Mouse (Mus musculus) heart, adult 2 months (tissue): ENCODE measurements at regions not wholly inside any gene's neighbourhood (a gene's known extent, or its start where the extent isn't known, plus 50 kb on each side); places are given as distances from the start of the nearest gene placed in this dataset.

Source experiments
- DNase-seq, 2 experiments: peaks; one replicate each; pipeline ENCODE4 v3.0.0; 2021
- H3K27ac ChIP-seq: fragments of 200-600 bp; 2 replicates; pipeline ENCODE4 v1.8.1; 2022
- H3K27me3 ChIP-seq: fragments of 200-500 bp; 2 replicates; pipeline ENCODE4 v1.6.1; 2012; ENCODE audit warnings: mild to moderate bottlenecking, low read length, inconsistent platforms, mixed read lengths; ENCODE audit not compliant: control insufficient read depth, insufficient read depth
- H3K36me3 ChIP-seq: fragments of 200-500 bp; 2 replicates; pipeline ENCODE4 v1.6.1; 2012; ENCODE audit warnings: low read length, inconsistent platforms; ENCODE audit not compliant: control insufficient read depth, insufficient read depth
- H3K4me1 ChIP-seq: fragments of 200-500 bp; 2 replicates; pipeline ENCODE4 v1.6.1; 2011; ENCODE audit warnings: low read length; ENCODE audit not compliant: control insufficient read depth, insufficient read depth
- H3K4me3 ChIP-seq: fragments of 200-600 bp; 2 replicates; pipeline ENCODE4 v1.8.1; 2022
- H3K79me2 ChIP-seq: fragments of 200-500 bp; replicated peaks from 2 replicates; pipeline ENCODE4 v1.6.1; 2012; ENCODE audit warnings: mild to moderate bottlenecking, inconsistent platforms, low read length, moderate library complexity, mixed read lengths; ENCODE audit not compliant: control insufficient read depth, insufficient read depth
- H3K9ac ChIP-seq: fragments of 200-500 bp; 2 replicates; pipeline ENCODE4 v1.6.1; 2012; ENCODE audit warnings: low read depth, mild to moderate bottlenecking, control low read depth, inconsistent platforms, low read length, mixed read lengths
- CTCF ChIP-seq: fragments of 200-600 bp; IDR thresholded peaks from 2 replicates; pipeline ENCODE4 v1.8.1; 2022; ENCODE audit warnings: antibody characterized with exemption, mild to moderate bottlenecking, moderate library complexity
- EP300 ChIP-seq: fragments of 200-500 bp; IDR thresholded peaks from 2 replicates; pipeline ENCODE4 v1.6.1; 2011; ENCODE audit warnings: low read depth, low read length, control low read depth; ENCODE audit not compliant: insufficient read depth
- POLR2A ChIP-seq: fragments of 200-500 bp; IDR thresholded peaks from 2 replicates; pipeline ENCODE4 v1.6.1; 2011; ENCODE audit warnings: mild to moderate bottlenecking, low read depth, low read length, control low read depth; ENCODE audit not compliant: insufficient read depth
- WGBS: fragments of 180-500 bp; shearing (Covaris S2); methylation state at CpG from one replicate; pipeline ENCODE4 v1.1.7; 2018; 5-methylcytosine and 5-hydroxymethylcytosine counted together
- intact Hi-C: fragments of 180-260 bp; cut with DNase I; formaldehyde crosslinking; loops from one replicate; pipeline ENCODE4 v1.15.1; 2025

DNA sequence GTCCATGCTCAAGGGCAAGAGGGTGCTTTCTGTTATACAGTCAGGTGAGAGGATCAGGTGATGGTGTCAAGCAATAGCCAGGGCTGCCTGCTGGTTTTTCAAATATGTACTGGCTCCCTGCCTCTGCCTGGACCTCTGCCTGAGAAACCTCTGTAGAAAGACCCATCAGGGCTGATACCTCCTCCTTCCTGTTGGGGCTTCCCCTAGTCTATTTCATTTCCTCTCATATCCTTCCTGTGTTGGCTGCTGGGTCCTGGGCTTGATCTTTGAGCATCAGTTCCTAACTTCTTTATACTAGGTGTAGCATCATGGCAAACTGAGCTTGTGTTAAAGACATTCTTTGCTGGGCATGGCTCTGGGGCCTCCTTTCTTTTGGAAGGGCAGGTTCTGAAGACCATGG lies 89.5 kb downstream of the Tmem38b start:
- Histone ChIP-seq H3K27me3 (no peaks in the 10 kb centered on the region; the same call in 1 of the 2 replicates), H3K36me3 (no peaks in the 10 kb centered on the region), H3K27ac (no peak overlapping the region), H3K9ac (no peak overlapping the region), H3K79me2 (no peaks in the 10 kb centered on the region), H3K4me3 (no peak overlapping the region), H3K4me1 (no peaks in the 10 kb centered on the region)
- intact Hi-C loops: loop anchor here (5.0 kb wide), 1 partner anchor 33 kb away; no protein-coding TSS in a partner anchor
- no peak for DNase-seq
- TF ChIP-seq POLR2A: no peak
- no peak for TF ChIP-seq EP300
- TF ChIP-seq CTCF: no peak

DNA sequence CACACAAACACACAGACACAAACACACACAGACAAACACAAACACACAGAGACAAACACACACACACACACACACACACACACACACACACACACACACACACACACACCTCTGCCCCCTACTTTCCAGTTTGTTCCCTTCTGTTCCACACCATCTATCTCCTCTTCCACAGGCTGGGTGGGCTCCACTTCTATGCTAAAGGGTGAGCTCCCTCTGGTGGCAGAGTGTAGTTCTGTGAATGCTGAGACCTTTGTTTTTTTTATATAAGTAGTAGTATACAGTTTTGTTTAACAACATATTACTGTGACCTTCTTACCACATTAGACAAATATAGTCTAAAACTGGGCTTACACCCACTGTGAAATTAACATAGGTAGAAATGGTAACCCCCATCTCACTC lies 93.3 kb downstream of the Tmem38b start:
- no peak for TF ChIP-seq POLR2A
- TF ChIP-seq EP300: no peak
- TF ChIP-seq CTCF: peak; percentile 69
- no peaks in the 10 kb centered on the region for H3K79me2 ChIP-seq
- no peak overlapping the region for H3K4me3 ChIP-seq
- H3K4me1 ChIP-seq: no peaks in the 10 kb centered on the region
- intact Hi-C loops: loop anchor here (5.0 kb wide), 1 partner anchor 37 kb away; no protein-coding TSS in a partner anchor
- no peaks in the 10 kb centered on the region for H3K36me3 ChIP-seq
- H3K27ac ChIP-seq: no peak overlapping the region
- DNase-seq: peak in 1 of 2 experiments; percentile 24
- no peaks in the 10 kb centered on the region; the same call in 1 of the 2 replicates for H3K27me3 ChIP-seq
- no peak overlapping the region for H3K9ac ChIP-seq

DNA sequence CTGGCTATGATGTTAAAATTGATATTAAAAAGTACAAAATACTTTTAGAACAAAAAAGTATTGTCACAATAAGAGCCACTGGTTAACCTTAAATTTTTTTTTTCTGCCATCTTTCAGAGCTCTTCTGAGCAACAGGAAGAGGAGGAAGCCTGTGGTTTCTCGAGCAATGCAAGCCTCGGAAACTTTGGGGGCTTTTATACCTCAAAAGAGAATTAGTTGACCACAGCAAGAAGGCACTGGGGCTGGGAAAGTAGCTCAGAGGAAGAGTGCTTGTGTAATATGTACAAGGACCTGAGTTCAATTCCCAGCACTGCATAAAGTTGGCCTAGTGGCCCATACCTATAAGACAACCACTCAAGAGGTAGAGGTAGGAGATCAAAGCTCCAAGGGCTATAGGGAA lies 94.7 kb downstream of the Tmem38b start:
- H3K4me3 ChIP-seq: no peak overlapping the region
- H3K79me2 ChIP-seq: no peaks in the 10 kb centered on the region
- intact Hi-C loops: no loop called here
- H3K27me3 ChIP-seq: no peaks in the 10 kb centered on the region; the same call in 1 of the 2 replicates
- no peak for DNase-seq
- 42% methylated on average over 2 of the region's 2 CpGs for WGBS
- TF ChIP-seq POLR2A (no peak), EP300 (no peak)
- no peaks in the 10 kb centered on the region for H3K4me1 ChIP-seq
- H3K9ac ChIP-seq: no peak overlapping the region
- no peak overlapping the region for H3K27ac ChIP-seq
- no peaks in the 10 kb centered on the region for H3K36me3 ChIP-seq

DNA sequence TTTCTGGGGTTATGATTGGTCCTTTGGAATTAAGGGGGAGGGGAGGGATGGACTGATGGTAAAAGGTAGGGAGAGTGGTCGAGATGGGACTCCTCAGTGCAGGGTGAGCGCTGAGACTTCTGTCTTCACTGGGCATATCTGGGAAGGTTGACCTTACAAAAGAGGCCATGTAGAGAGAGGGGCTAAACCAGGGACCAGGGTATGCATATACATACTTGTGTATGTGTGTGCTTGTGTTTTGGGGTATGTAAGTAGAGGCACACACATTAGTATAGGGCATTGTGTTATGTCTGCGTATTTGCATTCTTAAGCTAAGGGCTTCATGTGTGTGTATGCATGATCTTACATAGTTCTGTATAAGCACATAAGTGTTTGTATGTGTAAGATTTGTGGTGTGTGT lies 105.2 kb downstream of the Tmem38b start:
- intact Hi-C loops: loop anchor here (1.0 kb wide), 1 partner anchor 1309 kb away; no protein-coding TSS in a partner anchor

DNA sequence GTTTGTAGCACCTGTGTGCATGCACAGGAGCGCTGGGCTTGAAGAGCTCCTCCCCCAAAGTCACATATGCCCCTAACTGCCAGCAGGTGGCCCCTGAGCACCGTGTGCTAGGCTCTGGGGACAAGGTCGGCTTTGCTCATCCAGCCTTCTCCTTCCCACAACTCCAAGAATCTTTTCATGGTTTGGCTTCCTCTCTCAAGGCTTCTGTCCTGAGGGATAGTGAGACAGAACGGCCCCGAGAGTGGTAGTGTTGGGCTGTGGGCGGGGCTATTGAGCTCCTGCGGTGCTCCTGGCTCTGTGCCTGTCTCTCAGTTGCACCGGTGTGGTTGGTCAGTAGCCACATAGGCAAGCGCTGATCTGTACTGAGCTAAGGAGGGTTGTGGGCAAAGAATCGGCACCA lies 105.7 kb downstream of the Tmem38b start:
- WGBS: 7% methylated on average over 10 of the region's 10 CpGs
- Histone ChIP-seq H3K79me2 (no peaks in the 10 kb centered on the region), H3K4me1 (no peaks in the 10 kb centered on the region), H3K4me3 (no peak overlapping the region), H3K36me3 (no peaks in the 10 kb centered on the region), H3K9ac (no peak overlapping the region), H3K27me3 (no peaks in the 10 kb centered on the region), H3K27ac (no peak overlapping the region)
- TF ChIP-seq EP300 (peak; percentile 76; the same call in 1 of the 2 replicates), POLR2A (no peak), CTCF (peak; percentile 75)
- DNase-seq: peak in 1 of 2 experiments; percentile 24
- intact Hi-C loops: loop anchor here (1.0 kb wide), 1 partner anchor 1309 kb away; no protein-coding TSS in a partner anchor

More for the DNA sequence above, 105.2 kb downstream of the Tmem38b start:
- Histone ChIP-seq H3K79me2 (no peaks in the 10 kb centered on the region), H3K4me1 (no peaks in the 10 kb centered on the region), H3K4me3 (no peak overlapping the region), H3K27ac (no peak overlapping the region), H3K9ac (no peak overlapping the region), H3K36me3 (no peaks in the 10 kb centered on the region), H3K27me3 (no peaks in the 10 kb centered on the region)
- DNase-seq: no peak
- WGBS: 88% methylated on average over 3 of the region's 3 CpGs
- no peak for TF ChIP-seq POLR2A
- TF ChIP-seq CTCF: no peak
- TF ChIP-seq EP300: no peak

DNA sequence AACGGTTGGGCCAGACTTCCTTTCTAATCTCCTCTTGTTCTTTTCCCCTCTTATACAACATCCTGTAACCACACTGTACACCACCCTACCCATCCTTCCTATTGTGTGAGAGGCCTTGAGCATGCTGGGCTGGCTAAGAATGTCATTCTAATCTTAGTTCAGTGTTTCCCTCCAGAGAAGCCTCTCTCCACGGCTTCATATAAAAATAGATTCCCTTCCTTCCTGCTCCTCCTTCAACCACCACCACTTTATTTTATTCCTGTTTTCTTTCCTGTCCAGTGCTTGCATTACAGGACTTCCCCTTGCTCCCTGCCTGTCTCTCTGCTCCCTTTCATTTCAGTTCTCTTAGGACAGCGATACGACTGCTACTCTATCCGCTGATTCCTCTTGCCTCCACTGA lies 109.5 kb downstream of the Tmem38b start:
- no peak for DNase-seq
- TF ChIP-seq CTCF (no peak), EP300 (no peak), POLR2A (no peak)
- H3K79me2 ChIP-seq: no peaks in the 10 kb centered on the region

More for the DNA sequence above, 109.5 kb downstream of the Tmem38b start:
- no peak overlapping the region for H3K4me3 ChIP-seq
- no peak overlapping the region for H3K9ac ChIP-seq
- no peaks in the 10 kb centered on the region for H3K27me3 ChIP-seq
- H3K36me3 ChIP-seq: no peaks in the 10 kb centered on the region
- 29% methylated on average over 5 of the region's 5 CpGs for WGBS
- intact Hi-C loops: no loop called here
- H3K27ac ChIP-seq: no peak overlapping the region
- H3K4me1 ChIP-seq: no peaks in the 10 kb centered on the region
